Mouse (Mus musculus) stomach, embryonic 16.5 days (tissue): Measurements from ENCODE around the gene Golga7b. TPM values are rescaled to one million over a fixed set of nuclear protein-coding genes. Genes with fewer than 3 reads are reported as not detected.

Source experiments
- ATAC-seq: fragments of 200-750 bp; cut with Nextera tagmentation; 2 replicates; pipeline ENCODE4 v1.8.0; 2017; ENCODE audit warnings: moderate number of reproducible peaks, moderate TSS enrichment; ENCODE audit not compliant: insufficient read depth, low FRiP score
- H3K27ac ChIP-seq: fragments of 300-500 bp; sonication (generic); 2 replicates; pipeline ENCODE4 v1.5.1; 2014; ENCODE audit warnings: low read length
- H3K27me3 ChIP-seq: fragments of 300-500 bp; sonication (generic); 2 replicates; pipeline ENCODE4 v1.6.1; 2014; ENCODE audit warnings: low read length, control low read depth, mixed read lengths; ENCODE audit not compliant: control insufficient read depth, insufficient read depth
- H3K36me3 ChIP-seq: fragments of 300-500 bp; sonication (generic); 2 replicates; pipeline ENCODE4 v1.6.1; 2014; ENCODE audit warnings: low read length; ENCODE audit not compliant: control insufficient read depth, insufficient read depth
- H3K4me1 ChIP-seq: fragments of 300-500 bp; sonication (generic); 2 replicates; pipeline ENCODE4 v1.6.1; 2014; ENCODE audit warnings: low read length, control low read depth, mixed read lengths; ENCODE audit not compliant: control insufficient read depth, insufficient read depth
- H3K4me2 ChIP-seq: fragments of 300-500 bp; sonication (generic); 2 replicates; pipeline ENCODE4 v1.6.1; 2014; ENCODE audit warnings: low read depth, low read length, mixed read lengths
- H3K4me3 ChIP-seq: fragments of 300-500 bp; sonication (generic); replicated peaks from 2 replicates; pipeline ENCODE4 v1.5.1; 2014; ENCODE audit warnings: mild to moderate bottlenecking, low read length
- H3K9ac ChIP-seq: fragments of 300-500 bp; sonication (generic); 2 replicates; pipeline ENCODE4 v1.6.1; 2014; ENCODE audit warnings: low read length
- H3K9me3 ChIP-seq: fragments of 300-500 bp; sonication (generic); replicated peaks from 2 replicates; pipeline ENCODE4 v1.6.1; 2016; ENCODE audit warnings: low read length, control low read depth; ENCODE audit not compliant: control insufficient read depth
- WGBS: fragments of 180-500 bp; shearing (Covaris S2); extraction: QIAGEN DNeasy Blood & Tissue Kit; methylation state at CpG from one replicate; pipeline ENCODE4 v1.1.7; 2014; 5-methylcytosine and 5-hydroxymethylcytosine counted together
- microRNA-seq: library from miRNA; unstranded; fragments of <30 nt; microRNA quantifications from one replicate; pipeline ENCODE4, GENCODE M21; 2016
- polyA plus RNA-seq: library from polyadenylated mRNA; unstranded; fragments of >200 nt; fragmentation: Nextera tagmentation; extraction: Ambion mirVana; gene quantifications from 2 replicates; pipeline ENCODE4 v1.2.1, GENCODE M21; 2015

The Golga7b gene
- polyA plus RNA-seq, 1 experiment from 2014 or later, result 1.1 TPM

GRCm38 (mm10) chr19:42317648-42318425, 70.5 kb downstream of the Golga7b start:
- Histone ChIP-seq H3K27me3 (no peaks in the 10 kb centered on the region), H3K9ac (no peak overlapping the region), H3K9me3 (no peaks in the 10 kb centered on the region), H3K4me2 (no peak overlapping the region), H3K4me1 (no peaks in the 10 kb centered on the region), H3K4me3 (no peak overlapping the region), H3K27ac (no peak overlapping the region), H3K36me3 (no peaks in the 10 kb centered on the region)
- ATAC-seq, result no peak
- 44% methylated on average over 18 of the region's 18 CpGs for WGBS

Small RNAs within 50 kb of the gene (microRNA-seq; reads per million reads assigned to microRNA genes)
- gene Gm26339, result not detected
- 0.50 reads per million for gene Mir3085

Other genes starting within 250 kb of the Golga7b start
- gene Ankrd2, start 211.6 kb upstream of the Golga7b start, polyA plus RNA-seq, result 0.84 TPM in 1 of 2 replicates, not detected in the other
- gene Hoga1, start 202.0 kb upstream of the Golga7b start, polyA plus RNA-seq, result 3.5 and 3.6 TPM in 2 replicates
- not detected in 2 replicates for gene 4933411K16Rik, start 195.3 kb upstream of the Golga7b start, polyA plus RNA-seq
- gene Morn4, start 161.2 kb upstream of the Golga7b start, polyA plus RNA-seq, result 15.3 and 16.0 TPM in 2 replicates
- 6.8 and 7.0 TPM in 2 replicates for gene Pi4k2a, start 157.1 kb upstream of the Golga7b start, polyA plus RNA-seq
- gene Avpi1, start 118.5 kb upstream of the Golga7b start, polyA plus RNA-seq, result 52.4 and 63.5 TPM in 2 replicates
- 8.7 and 8.9 TPM in 2 replicates for gene Marveld1, start 100.2 kb upstream of the Golga7b start, polyA plus RNA-seq
- 23.8 and 24.5 TPM in 2 replicates for gene Zfyve27, start 83.6 kb upstream of the Golga7b start, polyA plus RNA-seq
- 6.7 and 6.9 TPM in 2 replicates for gene Sfrp5, start 45.3 kb upstream of the Golga7b start, polyA plus RNA-seq
- gene Crtac1, start 184.2 kb downstream of the Golga7b start, polyA plus RNA-seq, result 3.9 and 5.2 TPM in 2 replicates